Mouse (Mus musculus) CD4-positive, CD25-positive, alpha-beta regulatory T cell, adult 4 months (primary cell): ENCODE measurements around the gene Csgalnact2. TPM values are rescaled to one million over a fixed set of nuclear protein-coding genes. Genes with fewer than 3 reads are reported as not detected.

Experiments used
- ATAC-seq: one replicate; pipeline ENCODE4 v1.8.0; 2017
- polyA plus RNA-seq, 2 experiments: library from polyadenylated mRNA; unstranded; fragments of 100-300 nt; shearing (Covaris generic); gene quantifications; one replicate each; pipeline ENCODE4 v1.2.1; 2017

Gene Csgalnact2
- polyA plus RNA-seq, result 1 to 10 TPM; 6.0 to 8.7 TPM

DNA sequence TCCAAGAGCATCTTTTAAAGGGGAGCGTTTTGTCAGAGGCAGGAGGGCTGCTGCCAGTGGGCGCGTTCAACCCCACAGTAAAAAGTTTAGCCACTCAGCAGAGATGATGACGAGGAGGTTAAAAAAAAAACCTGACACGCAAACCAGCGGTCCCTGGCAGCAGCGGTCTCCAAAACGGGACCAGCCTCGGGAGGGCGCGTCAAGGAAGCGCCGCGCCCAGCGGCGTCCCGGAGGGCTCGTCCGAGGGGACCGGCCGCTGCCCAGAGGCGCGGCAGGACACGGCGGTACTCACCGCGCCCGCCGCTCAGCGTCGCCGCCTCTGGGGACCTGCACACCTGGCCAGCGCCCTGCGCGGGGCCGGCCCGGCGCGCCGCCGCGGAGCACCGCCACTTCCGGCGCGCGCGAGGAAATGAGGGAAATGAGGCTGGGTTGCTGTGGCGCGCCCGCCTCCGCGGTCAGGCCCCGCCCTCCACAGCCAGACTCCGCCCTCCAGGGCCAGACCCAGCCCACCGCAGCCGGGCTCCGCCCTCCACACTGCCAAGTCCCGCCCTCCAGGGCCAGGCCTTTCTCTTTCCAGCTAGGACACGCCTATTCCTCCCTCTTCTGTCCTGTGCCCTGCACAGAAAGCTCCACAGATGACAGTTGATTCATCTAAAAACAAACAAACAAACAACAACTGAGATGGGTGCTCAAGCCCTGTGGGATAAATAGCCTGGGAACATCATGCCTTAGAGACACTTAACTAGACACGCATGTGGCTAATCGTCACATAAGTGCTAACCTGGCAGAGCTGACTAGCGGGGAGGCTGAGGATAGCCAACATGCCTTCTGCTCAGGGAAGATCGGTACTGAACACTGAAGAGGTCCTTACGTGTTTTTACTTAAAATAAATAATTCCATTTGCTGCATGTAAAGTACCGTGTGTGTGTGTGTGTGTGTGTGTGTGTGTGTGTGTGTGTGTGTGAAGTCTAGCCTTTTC lies at the start of gene Csgalnact2:
Gene Csgalnact2, minus strand, starts transcription at position 410 of the 979 bp plus-strand sequence.
- ATAC-seq, result peak; percentile 97

DNA sequence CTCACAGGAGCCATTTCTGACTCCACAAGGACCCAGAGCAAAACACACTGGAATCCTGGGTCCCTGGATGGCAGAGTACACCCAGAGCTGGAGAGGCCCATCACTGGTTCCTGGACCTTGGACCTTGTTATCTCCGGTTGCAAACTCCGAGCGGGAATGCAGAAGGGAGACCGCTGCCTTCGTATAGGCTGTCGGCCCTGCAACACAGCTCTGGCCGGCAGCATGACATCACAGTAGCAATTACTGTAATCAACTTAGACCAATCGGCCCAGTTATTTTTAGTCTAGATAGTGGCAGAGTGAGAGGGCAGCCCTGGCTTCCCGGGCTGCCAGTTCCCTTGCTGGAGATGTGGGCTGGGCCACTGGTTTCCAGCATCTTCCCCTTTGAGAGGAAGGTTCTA lies 49.7 kb upstream of the Csgalnact2 start:
- ATAC-seq, result no peak

DNA sequence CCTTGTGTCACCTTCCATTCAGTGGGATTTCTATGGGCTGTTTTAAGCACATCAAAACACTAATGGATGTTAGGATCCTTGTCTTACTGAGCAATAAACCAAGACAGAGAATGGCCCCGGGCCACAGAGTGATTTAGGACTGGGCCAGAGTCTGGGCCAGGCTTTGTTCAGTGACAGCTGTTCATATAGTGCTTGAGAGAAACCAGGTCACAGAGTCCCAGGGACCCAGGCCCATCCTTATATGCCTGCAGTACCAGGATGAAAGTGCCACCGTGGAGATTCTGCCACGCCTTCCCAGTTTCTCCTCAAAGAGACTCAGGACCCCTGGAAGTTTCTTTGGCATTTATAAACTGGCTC lies 48.3 kb upstream of the Csgalnact2 start:
- no peak for ATAC-seq

DNA sequence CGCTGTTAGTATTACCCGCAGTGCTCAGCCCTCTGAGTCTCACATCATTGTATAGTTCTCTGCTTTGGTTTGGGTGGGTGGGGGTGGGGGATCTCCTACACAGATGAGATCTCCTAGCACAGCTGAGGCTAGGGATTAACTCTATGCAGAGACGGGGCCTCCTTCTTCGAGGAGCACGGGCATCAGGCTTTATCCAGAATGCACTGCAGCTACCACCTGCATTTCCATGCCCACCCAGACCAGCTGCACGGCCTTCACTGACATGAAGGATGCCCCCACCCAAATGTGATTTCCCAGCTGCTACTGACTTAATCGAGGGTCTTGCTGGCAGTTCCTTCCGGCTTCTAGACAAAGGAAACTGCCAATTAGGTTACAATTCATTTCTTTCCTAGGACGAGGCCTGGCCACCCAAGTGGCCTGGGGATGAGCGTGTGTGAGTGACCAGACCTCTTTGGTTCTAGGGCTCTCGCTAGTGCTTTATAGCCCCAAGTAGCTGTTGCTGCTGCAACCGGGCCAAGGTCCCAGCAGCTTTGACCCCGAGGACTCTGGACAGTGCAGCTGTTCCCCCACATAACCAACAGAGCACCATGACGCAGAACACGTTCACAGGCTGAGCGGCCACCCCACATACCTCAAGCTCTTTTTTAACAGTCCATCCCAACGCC lies 47.8 kb upstream of the Csgalnact2 start:
- no peak for ATAC-seq

DNA sequence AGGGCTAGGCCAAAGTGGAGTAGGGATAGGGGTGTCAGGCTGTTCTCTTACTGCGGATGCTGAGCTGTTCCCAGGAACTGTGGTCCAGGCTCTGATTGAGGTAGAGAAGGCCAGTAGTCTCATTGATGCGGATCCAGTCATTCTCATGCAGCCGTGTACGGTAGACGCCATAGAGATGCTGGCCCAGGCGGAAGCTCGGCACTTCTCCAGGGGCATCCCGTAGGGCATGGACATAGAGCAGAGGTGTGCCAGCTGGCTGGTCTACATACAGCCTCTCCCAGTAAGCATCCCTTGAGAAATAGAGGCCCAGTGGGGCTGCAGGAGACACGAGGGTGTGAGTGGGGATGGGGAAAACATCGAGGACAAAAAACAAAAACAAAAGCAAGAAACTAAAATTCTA lies 45.2 kb upstream of the Csgalnact2 start:
- ATAC-seq, result no peak

DNA sequence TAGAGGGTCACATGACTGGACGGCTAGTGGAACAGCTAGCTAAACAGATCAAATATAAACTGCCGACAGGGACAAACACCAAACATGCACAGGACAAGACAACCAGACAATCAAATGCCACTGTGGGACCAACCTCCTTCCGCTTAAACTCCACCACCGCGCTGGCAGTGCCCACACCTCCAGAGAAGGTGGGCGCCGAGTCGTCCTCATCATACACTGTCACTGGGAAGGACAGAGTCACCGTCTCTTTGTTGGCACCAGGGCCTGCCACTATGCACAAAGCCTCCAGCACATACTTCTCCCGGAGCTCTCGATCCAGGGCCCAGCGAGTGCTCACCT lies 41.1 kb upstream of the Csgalnact2 start:
- ATAC-seq, result no peak

DNA sequence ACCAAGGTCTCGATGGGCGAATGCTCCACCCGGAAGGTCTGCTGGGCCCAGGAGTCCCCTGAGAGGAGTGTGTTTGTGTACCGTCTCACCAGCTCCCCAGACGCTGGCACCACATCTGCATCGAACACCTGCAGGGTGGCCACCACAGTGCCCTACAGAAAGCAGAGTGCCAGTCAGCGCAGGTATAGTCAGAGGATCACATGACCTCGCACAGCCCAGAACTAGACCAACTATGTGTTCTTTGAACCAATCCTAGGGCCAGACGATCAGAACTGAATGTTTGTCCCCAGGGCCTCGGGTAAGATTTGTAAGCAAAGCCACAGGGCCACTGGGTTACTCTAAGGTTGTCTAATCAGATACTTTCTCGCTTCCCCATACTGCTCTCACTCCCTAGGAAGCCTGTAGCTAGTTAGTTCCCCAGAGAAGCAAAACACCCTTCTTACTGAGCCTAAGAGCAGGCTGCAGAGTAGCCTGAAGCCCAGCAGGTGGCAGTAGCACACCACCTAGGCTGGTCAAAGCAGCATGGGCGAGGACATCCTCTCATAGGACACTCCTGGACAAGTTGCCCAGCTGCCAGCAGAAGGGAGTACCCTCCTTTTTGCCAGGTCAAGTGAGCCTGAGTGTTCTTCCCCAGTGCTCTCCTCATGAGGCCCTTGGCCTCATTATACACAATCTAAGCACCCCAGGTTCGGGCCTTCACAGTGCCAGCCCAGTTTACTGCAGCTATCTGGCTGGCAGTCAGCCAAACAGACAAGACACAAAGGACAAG lies 40.6 kb upstream of the Csgalnact2 start:
- ATAC-seq, result peak; percentile 98

DNA sequence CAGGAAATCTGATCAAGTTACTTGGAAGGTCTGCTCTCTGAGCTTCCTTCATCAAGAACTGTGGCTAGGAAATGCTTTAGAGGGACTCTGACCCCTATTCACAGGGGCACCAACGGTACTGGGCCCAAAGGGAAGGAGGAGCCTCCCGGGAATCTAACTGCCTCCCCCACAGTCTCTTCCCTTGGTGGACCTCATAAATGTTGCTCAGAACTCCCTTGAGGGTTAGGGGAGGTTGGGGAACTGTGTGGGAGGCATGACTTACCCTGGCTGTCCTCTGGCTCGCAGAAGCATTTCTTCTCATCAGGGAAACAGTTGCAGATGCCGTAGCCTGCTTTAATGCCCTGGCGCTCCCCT lies 35.0 kb upstream of the Csgalnact2 start:
- no peak for ATAC-seq

DNA sequence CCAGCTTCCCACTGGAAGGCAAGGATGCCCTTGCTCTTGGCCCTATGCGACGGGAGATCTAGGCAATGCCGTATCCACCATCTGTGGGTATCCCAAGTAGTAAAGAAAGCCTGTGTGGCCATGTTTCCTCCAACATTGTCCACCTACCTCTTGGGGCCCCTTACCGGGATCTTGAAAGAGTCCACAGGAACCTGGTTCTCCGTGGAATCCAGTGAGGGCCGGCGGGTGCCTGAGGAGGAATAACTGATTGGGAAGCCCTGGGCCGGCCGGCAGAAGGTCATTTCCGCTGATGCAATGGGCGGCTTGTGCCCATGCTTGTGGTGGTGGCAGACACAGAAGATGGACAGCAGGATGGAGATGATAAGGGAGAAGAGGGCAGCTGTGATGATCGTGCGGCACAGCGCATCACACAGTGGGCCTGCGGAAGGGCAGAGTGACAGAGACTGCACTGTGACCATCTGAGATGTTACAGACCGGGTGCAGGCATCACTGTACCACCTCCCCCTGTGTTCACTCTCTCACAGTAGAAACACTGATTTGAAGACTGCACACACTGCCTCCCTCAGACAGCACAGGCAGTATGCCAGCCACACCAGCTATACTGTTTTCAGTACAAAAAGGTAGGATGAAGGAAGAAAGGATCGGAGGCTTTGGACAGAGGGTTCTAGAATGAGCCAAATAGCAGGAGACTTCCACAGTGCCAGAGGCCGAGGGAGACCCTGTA lies 34.5 kb upstream of the Csgalnact2 start:
- ATAC-seq, result no peak

DNA sequence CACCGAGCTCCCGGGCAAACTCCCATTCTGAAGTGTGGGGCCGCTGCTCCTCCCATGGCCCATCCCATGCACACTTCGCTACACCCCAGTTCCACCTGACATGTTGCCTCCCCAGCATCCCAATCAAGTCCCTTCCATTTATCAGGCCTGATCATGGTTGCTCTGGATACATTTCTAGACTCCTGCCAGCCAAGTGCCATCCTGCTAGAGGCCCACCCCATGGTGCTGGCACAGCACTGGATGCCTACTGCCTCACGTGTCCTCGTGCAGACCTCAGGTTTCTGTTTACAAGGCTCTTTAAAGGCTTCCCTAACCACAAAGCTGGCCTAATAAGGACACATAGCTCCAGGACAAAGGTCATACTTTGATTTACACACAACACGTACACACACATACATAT lies 32.4 kb upstream of the Csgalnact2 start:
- ATAC-seq, result no peak

DNA sequence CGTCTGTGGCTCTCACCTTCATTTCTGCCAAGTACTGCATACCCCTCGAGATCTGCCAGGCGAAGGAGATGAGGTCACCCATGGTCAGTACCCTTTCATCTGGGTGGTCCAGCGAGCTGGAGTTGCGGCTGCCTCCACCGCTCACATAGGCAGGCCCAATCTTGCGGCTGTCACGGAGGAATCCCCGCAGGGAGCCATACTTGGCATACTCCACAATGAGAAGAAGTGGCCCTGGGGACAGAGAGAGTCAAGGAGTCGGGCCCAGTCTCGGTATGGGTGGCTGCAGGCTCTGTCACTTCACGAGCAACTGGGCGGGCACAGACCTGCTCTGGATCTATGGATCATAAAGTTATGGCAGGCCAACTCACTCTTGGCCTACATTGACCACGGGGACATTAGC lies 29.2 kb upstream of the Csgalnact2 start:
- no peak for ATAC-seq

DNA sequence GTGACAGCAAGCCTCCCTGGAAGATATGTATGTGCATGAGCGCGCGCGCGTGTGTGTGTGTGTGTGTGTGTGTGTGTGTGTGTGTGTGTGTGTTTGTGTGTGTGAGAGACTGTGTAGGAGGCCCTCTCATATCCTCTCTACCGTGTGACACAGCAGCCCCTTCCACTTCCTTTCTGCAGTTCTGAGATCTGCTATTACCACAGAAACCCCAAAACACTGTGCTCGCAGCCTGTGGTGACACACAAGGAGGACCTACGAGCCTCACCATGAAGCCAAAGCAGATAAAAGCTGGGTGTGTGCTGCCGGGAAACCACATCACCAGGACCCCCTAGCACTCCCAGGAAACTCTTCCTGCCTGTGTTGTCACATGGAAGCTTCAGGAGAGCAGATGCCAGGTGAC lies 28.1 kb upstream of the Csgalnact2 start:
- ATAC-seq, result peak; percentile 99

DNA sequence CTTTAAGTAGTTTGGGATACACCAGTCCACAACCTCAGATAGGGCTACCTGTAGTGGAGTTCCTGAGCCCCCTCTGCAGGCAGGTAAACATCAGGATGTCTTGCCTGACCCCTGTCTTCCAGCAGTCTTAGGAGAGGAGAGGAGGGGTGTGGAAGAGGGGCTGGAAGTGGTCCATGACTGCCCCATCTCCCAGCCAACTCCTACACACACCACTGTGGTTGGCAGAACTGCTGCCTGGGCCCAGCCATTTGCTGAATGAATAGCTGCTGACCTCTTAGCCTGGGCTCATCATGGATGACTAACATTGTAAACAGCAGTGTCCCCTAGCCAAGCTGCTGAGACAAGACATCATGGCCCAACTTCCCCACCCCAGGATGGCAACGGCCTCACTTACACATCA lies 26.6 kb upstream of the Csgalnact2 start:
- no peak for ATAC-seq

DNA sequence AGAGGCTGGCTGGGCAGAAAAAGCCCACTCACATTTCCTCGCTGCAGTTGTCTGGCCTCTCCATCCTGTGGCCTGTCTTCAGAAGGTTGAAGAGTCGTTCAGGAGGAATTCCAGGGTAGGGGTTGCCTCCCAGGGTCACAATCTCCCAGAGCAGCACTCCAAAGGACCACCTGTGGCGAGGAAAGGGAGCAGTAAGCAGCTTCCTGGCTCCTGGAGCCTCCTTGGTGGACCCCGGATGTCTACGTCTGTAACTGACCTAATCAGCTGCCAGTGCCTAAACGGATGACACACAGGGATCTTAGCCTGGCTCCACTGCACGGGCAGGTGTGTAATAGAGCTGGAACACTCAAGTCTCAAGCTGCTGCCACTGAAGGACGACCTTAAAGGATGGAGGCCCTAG lies 25.8 kb upstream of the Csgalnact2 start:
- no peak for ATAC-seq

DNA sequence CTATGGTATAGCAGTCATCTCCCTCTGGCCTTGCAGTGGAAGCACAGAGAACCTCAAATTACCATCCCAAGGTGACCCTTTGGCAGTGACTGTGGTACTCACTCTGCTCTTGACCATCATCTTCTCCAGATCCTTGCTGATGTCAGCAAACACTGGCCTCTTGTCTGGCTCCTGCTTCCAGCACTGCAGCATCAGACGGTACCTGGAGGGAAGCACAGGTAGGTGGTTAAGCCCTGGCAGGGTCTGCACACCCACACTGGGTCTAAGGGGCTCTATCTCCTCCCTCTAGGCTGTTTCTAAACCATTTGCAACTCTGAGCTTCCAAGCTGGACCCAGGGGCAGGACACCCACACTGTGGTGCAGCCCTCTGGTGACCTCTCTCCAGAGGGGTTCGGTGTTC lies 24.1 kb upstream of the Csgalnact2 start:
- no peak for ATAC-seq

DNA sequence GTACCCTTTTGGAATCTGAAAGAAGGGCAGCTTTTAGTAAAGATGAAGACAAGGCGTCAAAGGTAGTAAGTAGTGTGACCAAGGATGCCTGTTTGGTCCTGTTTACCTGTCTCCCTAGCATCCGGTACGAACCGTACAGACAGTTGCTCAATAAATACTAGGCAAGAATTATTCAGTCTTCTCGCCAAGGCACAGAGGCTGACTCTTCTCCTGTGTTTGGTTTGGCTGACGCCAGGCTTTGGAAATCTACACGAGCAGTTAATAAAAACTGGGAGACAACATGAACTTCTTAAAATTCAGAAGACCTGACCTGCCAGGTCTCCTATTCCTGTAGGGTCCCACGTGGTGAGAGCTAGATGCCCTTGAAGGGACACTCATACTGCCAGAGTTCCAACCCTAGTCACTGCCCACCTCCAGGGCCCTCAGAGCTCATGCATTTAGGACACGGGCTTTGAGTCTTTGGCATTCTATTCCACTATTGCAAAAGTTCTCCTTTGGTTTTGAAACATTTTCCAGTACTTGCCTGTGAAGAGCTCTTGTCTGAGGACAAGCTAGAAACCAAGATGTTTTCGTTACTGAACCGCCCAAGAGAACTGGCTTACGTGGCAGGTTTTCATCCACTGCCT lies 23.6 kb upstream of the Csgalnact2 start:
- ATAC-seq, result no peak

DNA sequence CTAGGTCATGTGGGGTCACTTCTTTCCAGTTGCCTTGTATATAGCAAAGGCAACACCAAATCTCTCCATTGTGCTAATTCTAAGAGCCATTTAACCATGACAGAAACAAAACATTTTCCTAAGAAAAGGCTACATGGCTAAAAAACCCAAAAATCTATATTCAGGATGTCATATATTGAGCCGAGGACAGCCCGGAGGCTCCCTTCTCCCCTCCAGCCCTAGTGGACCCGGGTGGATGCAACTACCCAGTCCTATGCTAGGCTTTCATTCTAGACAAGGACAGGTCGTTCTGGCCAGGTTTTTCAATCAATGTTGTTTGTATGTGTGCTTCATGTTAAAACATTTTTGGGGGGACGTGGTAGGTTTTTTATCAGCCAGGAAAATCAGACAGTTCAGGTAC lies 14.2 kb upstream of the Csgalnact2 start:
- no peak for ATAC-seq

DNA sequence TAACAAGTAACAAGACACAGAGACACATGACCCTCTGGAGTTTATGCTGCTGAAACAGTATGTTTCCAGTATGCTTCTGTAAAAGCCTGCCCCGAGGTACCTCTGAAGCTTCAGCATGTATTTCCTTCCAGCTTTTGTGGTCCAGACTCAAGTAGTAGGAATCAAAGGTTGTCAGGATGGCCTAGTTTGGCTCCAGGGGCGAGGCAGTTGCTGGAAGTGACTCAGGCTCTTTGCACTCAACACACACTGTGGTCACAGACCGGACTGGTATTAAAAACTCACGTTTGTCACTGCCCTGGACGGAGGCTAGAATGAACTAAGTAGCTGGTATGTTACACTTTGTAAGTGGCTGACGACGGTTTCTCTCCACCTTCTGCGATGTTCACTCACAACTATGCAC lies 12.0 kb upstream of the Csgalnact2 start:
- no peak for ATAC-seq

DNA sequence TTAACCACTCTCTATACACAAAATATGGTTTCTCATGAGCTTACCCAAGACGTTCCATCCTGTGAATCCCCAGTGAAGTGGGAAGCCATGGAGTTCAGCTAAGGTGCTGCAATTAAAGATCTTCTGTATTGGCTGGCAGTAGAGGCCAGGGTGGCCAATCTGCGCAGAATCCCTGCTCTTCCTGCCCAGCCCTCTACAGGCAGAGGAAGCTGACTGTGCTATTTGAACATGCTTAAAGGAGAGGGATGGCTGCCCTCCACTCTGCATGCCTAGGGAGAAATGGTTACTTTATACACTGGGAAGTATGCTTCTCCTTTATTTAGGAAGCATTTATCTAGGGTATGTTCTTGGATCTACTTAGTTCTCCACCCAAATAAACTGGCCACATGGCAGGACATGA lies 11.6 kb upstream of the Csgalnact2 start:
- no peak for ATAC-seq

DNA sequence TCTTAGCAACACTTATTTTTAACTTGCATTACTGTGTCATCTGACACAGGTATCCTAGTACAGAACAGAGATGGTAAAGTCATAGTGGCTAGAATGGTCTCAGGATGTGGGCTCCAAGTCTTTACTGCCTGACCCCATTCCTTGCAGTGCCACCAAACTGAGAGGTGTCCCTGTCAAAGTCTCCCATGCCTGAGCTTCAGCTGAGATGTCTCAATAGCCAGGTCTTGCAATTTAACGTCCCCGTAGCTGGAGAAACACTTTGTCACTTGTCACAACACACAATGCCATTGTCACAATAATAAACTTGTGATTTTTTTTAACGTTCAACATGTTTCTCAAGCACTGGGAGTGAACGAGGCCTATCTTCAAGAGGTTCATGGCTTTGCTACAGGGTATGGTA lies 11.2 kb upstream of the Csgalnact2 start:
- no peak for ATAC-seq

DNA sequence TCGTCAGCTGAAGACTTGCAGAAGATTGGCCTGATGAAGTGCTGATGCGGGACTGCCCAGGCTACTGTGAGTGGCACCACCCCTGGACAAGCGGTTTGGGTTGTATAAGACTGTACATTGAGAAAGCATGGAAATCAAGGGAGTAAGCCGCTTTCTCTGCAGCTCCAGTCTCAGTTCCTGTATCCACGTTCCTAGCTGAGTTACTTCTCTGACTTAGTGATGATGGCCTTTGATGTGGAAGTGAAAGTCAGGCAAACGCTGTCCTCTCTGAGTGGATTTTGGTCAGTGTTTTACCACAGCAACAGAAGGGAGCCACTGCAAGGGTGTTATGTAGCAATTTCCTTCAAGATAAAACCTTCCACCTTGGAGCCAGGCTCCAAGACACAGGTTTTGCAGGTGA lies 2.0 kb upstream of the Csgalnact2 start:
- ATAC-seq, result no peak

DNA sequence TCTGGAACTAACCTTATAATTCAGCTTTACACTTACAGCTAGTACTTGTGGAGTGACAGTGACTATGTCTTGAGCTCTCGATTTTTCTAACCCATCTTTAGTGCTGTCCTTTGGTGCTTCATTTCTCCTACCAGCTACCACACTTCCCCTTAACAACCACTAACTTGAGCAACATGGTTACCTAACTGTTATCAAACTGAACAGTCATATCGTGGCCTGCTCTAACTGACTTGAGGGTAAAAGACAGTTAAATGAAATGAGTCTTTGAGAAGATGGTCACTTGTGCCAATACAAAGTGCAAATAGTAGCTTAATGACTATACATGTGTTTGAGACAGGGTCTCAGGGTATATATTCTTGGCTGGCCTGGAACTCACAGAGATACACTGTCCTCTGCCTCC lies 1.8 kb downstream of the Csgalnact2 start:
- ATAC-seq, result no peak
